Mouse (Mus musculus) cerebellum, adult 2 months (tissue): ENCODE data around the gene Limch1.

Source experiments
- CTCF ChIP-seq: fragments of 200-500 bp; IDR thresholded peaks from 2 replicates; pipeline ENCODE4 v1.5.1; 2011; ENCODE audit warnings: low read depth, mild to moderate bottlenecking, control low read depth, low read length, moderate library complexity, borderline replicate concordance; ENCODE audit not compliant: insufficient read depth
- POLR2A ChIP-seq: fragments of 200-500 bp; IDR thresholded peaks from 2 replicates; pipeline ENCODE4 v1.6.1; 2011; ENCODE audit warnings: low read length, control low read depth, borderline replicate concordance; ENCODE audit not compliant: insufficient read depth

GRCm38 (mm10) chr5:66822500-66823205, 77.0 kb downstream of the Limch1 start:
- TF ChIP-seq CTCF (no peak), POLR2A (no peak)
